Mouse (Mus musculus): ENCODE results near the gene Sh3pxd2a.

Sh3pxd2a gene

DNA sequence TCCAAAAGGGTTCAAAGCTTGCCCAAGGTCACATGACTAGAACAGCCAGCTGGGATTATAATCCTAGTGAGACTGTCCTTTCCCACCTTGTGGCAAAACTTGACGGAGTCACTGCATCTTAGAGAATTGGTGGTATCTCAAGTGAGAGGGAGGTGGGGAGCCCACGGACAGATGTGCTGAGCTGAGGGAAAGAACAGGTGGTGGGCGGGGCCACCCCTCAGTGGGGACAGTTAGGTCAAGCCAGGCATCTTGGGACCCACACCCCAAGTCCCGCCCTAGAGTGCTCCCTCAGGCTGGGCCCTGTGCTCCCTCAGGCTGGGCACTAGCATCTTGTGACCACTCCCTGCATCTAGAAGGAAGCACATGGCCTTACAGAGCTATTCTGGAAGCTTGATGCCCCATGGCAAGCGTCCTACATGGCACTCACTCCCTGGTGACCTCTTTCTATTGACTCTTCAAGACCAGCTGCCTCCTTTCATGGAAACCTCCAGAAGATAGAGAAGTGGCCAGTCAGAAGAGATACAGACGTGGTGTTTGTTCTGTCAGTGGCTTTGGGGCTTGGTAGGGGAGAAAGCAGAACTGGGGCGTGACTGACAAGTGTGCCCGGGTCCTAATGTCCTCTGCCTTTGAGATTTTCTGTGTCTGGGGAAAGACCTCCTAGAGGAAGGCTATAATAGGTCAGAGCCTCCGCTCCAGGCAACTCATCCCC is 24.3 kb downstream of the Sh3pxd2a start:
- no peak for DNase-seq (ENCODE audit: low read depth)

DNA sequence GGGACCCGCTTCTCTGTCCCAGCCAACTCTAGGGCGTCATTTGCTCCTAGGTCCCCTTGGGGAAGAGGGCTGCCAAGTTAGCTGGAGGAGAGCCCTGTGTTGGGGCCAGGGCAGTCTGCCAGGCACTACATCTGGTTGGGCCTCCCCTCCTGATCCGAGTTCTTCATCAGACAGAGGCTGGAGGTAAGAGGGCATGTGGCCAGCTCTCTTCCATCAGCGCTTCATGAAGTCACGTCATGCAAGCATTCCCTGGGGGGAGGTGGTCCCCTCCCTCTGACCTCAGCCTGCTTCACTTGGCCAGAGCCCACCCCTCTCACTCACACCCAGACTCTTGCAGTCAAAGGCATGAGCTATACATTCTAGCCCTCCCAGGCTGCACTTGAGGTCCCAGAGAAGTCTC is 25.8 kb downstream of the Sh3pxd2a start:
- peak; percentile 99 for DNase-seq (ENCODE audit: low read depth)

DNA sequence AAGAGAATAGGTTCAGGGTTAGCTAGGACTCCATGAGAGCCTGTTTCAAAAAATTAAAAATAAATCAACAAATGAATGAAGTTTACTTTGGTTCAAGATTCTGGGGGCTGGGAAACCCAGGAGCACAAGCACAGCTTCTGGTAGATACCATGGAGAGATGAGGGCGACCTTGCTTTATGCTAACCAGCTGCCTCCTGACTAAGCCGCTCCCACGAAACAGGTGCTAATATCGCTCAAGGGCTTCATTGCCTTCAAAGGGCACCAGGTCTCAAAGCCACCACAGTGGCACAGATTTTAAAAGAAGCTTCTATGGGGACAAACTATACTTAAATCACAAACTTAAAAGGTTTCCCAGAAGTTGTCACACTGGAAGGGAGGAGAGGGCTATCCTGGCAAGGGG is 27.2 kb downstream of the Sh3pxd2a start:
- DNase-seq (ENCODE audit: low read depth) = no peak

DNA sequence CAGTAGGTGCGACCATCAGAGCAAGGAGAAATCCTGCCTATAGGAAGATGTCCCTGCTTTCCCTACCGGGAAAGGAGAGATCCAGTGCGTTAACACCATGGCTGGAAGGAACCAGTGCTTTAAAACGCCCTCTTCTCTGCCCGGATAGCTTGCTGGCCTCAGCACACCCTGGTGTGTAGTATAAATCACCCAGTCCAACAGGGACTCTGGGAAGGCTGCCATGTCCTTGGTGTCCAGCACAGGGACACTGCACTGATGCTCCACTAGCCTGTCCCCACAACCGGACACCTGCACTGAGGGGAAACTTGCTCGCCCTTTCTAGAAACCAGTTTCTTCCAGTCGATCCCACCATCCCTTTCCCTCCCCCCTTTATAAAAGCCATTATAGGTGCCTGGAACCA is 28.0 kb downstream of the Sh3pxd2a start:
- no peak for DNase-seq (ENCODE audit: low read depth)

DNA sequence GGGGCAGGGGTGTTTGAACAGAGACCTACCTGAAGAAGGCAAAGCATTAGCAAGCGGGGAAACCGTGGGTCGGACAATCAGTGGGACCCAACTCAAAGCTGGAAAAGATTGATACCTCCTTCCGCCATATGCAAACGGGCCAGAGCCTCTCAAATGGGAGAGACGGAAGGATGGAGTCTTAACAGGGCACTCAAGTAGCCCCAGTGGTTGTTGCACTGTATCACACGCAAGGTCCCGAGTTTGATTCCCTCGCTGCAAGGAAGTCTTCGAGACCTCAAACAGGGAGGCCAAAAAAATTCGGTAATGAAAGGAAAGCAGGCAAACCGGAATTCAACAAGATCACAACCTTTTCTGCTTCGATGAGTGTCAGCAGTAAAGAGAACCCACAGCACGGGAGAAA is 29.5 kb downstream of the Sh3pxd2a start:
- DNase-seq (ENCODE audit: low read depth) = no peak

DNA sequence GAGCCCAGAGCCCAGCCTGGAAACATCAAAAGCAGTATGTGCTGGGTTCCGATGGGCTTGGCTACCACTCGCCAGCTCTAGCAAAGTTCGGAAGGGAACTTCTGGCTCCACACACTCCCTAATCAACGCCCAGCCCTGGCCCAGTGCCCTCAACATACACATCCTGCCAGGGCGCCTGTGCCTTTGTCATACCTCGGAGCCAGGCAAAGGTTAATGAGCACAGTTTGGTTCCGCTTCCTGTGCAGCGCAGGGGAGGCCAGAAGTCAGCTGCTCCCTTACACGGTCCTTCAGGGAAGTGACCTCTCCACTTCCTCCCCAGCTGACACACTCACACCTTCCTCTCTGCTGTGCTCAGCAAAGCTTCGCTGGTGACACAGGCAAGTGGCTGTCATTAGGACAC is 31.9 kb downstream of the Sh3pxd2a start:
- DNase-seq (ENCODE audit: low read depth) = no peak

DNA sequence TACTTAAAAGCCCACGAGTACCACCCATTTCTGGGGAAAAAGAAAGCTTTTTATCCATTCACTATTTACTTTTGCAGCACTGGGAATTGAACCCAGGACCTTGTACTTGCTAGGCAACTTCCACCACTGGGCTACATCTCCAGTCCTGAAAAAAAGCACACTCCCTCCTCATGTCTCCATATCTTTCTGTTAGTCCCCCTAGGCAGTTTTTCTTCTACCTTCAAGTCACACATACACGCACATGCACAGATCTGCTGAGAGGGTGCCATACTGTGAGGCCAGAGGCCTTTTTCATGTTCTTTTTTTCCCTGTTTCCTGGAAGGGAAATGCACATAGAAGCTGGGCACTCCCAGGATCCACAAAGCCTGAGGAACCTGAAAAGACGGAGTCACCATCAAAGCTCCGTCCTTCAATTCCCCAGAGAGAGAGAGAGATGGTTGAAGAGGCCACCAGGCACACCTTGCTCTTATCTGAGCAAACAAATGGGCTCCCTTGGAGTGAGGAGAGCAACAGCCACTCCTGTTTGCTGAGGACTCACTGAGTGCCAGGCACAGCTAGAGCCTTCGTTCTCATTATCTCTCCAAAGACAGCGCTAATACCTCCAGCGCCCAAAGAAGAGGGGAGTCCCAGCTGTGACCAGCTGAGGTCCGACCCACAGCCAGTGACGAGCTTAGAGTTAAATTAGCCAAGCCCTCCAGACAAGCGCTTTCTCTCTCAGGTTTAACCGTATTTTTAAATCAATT is 32.8 kb downstream of the Sh3pxd2a start:
- no peak for DNase-seq (ENCODE audit: low read depth)

DNA sequence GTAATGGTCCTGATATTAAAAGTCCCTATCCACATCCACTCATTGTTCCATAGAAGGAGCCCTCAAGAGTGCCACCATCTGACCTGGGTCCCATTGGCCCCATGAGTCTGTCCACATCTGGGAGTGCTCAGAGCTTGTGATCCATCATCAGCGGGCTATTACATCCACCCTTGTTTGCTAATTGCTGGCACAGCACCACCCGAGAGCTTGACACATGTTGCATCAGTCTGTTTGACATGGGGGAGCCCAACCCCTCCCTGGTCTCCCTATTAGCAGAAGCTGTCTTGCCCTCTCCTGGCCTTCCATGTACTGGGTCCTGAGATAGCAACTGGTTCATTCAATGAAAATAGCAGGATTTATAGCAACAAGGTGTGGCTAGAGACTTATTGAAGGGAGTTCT is 34.0 kb downstream of the Sh3pxd2a start:
- DNase-seq (ENCODE audit: low read depth) = peak; percentile 47

DNA sequence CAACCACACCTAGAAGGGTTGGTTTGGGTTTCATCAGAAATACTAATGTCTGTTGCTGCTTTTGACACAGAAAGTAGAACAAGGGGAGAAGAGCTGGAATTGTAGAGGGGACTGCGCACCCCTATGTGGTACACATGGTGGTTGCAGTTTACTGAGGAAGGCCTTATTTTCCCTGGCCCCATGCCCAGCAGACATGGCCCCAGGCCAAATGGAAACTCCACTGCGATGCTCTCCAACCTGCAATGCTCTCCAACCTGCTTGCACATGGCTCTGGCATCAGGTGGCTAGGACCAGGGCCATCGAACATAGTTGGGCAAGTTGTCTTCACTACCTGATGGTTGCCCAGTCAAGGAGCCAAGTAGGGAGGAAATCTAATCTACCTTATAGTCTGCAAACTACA is 35.0 kb downstream of the Sh3pxd2a start:
- peak; percentile 60 for DNase-seq (ENCODE audit: low read depth)

DNA sequence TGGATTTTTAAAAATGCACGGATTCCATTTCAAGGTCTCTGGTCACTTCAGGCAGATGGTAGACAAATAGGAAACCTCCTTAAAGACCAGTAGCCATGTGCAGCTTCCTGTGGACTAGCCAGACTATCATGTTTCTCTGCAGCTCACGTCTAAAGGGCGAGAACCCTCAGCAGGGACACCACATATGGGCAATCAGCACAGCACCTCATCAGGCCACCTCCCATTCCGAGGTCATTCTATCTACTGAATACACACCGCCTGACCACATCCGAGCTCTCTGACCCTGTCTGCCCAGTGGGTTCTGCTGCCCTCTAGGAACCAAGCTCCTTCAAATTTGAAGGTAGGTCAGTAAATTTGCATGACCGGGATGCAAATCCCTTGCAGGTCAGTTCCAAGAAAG is 35.4 kb downstream of the Sh3pxd2a start:
- DNase-seq (ENCODE audit: low read depth) = no peak

DNA sequence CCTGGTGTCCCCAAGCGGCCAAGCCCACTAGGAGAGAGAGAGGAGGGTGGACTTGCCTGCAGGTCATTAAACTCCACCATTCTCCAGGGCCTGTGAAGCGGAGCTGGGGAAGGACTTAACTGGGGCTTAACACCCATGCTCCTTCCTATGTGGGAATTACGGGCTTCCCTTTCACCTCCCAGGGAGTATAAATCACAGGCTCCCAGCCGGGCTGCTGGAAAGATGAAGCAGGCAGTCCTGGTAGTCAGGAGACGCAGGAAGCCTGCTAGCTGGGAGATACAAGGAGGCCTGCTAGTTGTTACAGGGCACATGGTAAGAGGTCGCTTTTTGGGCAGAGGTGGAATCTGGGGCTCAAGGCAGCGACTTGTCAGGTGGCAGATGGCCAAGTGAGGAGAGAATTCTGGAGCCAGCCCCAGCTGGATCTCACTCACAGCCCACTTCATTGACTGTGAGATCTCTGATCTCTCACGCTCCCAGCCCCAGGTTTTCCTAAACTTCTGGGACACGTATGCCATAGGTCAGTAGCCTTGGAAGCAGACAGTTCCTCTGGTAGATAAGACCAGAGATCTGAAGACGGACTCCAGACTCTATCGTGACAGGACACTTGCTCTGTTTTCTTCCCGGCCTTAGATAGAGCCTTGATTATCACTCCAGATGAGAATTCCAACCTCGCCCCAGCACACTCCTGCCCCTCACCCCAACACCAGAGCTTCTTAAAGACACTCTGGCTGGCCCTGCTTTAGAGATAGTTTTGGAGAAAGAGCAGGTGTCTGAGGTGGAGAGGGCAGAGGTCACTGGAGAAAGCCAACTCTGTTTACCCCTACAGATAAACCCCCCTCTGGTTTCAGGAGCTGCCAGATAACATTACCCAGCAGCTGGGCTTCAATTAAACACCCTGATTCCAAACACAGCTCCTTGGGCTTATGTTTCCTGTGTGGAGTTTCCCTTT is 36.1 kb downstream of the Sh3pxd2a start:
- peak; percentile 60 for DNase-seq (ENCODE audit: low read depth)

DNA sequence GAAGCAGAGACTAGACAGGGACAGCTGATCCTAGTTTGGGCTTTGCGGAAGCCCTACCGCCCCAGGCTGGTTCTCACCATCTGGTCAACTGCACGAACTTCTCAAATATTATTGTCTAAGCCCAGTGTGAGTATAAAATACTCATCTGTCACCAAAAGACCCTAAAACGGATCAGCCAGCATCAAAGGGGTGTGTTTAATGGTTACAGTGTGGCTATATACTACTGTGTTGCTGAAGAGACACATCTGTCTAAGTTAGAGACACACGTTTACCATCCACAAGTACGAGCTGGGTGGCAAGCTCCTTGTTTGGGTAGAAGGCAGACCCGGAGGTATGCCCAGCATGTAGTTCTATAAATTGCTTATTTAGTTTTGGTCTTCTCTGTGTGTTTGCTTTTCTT is 40.6 kb downstream of the Sh3pxd2a start:
- no peak for DNase-seq (ENCODE audit: low read depth)

DNA sequence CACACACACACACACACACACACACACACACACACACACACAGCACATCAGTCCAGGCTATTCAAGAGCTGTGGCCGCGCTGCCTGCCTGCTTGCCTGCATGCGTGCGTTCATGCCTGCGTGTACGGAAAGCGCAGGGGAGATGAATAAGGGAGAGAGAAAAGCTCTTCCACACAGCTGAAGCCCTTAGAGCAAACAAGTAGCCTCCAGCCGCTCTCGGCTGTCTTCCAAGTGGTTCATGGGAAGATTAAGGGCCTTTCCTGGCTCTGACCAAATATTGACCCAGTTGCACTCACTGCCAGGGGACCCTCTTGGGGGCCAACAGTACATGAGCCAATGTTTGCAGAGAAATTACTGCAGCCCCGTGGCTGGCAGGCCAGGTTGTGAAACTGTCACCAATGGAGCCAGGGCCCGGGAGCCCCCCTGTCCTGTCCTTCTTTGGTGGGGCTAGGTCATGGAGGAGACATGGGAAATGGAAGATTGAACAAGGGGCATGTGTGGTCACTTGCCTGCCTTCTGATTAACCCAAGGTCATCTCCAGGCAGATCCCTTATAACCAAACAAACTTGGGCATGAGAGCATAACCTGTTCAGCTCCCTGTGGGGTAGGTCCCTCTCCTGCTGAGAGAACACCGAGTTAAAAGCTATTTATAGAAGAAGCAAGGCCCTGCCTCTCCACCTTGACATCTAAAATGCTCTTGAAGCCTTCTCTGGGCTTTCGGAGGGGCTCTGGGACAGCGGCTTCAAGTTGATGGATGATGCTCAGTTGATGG is 42.9 kb downstream of the Sh3pxd2a start:
- DNase-seq (ENCODE audit: low read depth) = no peak

DNA sequence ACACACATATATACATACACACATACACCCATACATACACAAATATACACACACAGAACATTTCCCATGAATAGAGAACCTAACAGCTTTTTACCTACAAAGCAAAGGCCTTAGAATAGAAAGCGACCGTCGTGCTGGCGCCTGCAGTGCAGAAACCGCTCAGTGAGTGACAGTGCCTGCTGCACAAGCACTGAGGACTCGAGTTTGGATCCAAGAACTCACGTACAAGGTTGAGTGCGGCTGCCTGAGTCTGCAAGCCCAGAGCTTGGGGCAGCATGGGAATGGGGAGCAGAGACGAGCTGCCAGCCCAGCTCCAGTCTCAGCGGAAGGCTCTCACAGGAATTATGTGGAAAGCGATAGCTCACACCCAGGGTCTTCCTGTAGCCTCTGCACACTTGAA is 43.7 kb downstream of the Sh3pxd2a start:
- no peak for DNase-seq (ENCODE audit: low read depth)

DNA sequence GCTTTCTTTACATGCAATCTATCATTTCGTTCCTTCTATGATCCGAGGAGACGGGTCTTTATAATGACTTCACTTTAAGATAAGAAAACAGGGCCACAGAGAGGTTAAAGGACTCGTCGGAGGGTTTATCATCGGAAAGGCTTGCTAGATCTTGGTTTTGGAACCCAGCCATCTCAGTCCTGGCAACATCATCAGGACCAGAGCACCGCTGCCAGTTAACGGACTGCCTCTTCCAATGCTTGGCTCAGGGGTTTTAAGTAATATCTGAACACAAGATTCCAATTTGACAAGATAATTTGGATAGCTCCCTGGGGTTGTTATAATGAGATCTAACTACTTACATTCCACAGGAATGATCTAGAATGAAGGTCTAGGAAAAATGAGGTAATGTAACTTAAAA is 45.0 kb downstream of the Sh3pxd2a start:
- DNase-seq (ENCODE audit: low read depth) = peak; percentile 38

DNA sequence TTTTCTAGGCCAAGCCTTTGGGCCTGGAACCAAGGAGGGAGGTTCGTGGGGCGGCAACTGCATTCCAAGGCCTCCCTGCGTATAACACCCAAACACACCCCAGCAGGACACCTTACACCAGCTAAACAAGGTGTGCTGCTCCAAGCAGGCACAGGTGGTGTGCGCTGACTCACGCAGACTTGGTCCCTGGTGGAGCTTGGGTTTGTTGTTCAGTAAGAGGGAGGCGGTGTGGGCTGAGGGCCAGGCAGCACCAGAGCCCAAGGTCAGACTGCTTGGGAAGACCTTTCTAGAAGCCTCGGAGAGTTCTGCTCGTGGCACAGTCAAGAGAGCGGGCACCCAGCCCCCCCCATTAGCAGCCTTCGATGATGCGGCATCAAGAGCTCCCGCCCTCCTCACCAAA is 48.0 kb downstream of the Sh3pxd2a start:
- no peak for DNase-seq (ENCODE audit: low read depth)

DNA sequence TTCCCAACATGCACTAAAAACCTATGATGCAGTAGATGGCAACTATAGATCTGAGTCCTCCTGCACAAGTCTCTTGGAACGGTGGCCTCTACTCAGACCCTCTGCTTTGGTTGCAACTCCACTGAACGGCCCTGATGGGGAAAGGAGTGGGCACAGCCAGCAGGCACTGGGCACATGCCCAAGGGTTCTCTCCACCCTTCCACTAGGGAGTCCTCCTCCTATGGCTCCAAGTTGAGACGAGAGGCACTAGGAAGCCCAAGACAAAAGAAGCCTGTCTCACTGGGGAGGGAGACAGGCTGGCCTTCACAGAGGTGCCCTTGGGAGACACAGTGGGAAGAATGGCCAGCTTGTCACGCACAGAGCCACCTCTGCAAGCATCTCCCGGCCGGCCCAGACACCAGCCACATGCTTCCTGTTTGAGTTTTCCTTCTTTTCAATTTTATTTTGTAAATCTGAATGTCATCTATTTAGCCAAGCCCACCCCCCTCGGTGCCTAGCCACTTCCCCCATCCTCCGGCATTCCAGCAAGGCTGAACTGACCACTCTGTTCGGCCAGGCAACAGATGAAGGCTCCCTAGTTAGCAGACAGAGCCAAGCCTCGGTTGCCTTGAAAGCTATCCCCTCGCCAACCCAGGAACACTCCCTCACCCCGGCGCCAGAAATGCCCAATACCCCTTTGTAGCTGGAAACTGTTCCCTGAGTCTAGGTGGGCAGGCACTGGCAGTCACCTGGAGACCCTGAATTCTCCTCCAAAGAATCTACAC is 49.9 kb downstream of the Sh3pxd2a start:
- DNase-seq (ENCODE audit: low read depth) = no peak

DNA sequence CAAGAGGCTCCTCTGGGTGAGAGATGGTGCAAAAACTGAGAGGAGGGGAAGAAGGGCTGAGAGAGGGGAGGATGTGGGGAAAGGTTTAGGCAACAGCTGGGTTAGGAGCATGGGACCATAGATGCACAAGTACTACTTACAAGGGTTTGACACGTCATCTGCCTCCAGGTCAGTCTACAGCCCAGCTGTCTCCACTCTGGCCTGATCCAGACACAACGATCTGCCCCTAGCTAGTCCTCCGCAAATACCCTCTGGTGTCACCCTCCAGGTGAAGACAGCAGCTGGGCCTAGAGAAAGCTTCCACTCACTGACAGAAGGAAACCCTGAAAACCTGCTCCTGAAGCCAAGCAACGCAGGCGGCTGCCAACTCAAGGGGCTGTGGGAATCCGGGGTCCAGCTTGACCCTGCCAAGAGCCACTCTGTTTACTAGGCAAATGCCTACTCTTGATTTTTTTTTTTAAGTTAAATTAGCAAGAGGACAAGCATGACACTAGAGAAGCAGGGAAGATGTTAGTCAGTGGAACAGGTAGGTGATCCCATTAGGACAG is 50.7 kb downstream of the Sh3pxd2a start:
- no peak for DNase-seq (ENCODE audit: low read depth)

DNA sequence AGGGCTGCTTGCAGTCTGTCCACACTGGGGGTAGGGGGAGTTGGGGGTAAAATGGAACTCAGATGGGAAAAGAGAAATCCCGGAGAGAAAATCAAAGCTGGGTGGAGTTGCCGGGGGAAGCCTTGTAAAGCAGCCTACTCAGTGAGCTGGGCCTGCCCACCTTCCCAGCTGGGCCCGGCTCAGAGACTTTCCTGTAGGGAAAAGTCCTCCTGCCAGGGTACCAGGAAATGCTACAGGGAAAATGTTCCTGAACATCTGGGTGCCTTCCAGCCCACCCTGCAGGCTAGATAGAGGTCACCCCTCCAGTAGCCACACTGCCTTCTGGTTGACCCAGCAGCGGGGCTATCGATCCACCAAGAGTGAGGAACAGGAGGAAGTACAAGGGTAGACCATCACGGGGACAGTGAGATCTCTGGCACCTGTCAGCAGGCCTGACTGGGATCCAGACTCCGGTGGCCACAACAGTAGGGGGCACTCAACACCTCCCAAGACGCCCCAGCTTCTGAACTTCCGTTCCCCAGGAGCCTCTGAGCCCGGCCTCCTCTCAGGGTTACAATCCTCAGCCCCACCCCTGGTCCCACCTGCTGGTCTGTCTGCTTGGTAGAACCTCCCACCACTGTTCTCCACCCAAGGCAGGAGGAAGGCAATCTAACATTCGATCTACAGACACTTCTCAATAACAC is 51.5 kb downstream of the Sh3pxd2a start:
- DNase-seq (ENCODE audit: low read depth) = no peak

DNA sequence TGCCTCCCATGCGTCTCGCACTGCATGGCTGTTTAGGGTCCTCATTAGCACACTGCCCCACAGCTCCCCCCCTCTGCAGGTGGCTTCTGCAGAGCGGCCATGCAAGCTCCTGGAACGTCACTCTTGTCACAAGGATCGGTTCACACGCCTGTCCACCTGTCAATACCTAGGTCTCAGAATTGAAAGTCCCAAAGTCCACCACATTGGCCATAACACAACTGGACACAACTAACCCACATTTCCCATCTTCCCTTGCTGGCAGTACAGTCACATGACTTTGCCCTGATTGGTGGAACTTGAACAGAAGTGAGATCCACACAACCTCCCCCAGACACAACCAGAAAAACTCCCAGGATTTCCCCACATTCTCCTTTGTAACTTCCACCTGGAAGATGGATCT is 53.9 kb downstream of the Sh3pxd2a start:
- no peak for DNase-seq (ENCODE audit: low read depth)
